Mouse (Mus musculus): Measurements from ENCODE around the gene Pcsk7.

Gene Pcsk7

GRCm38 (mm10) chr9:45939794-45940193 is 33.5 kb downstream of the Pcsk7 start:
- WGBS, result 95% methylated on average over 6 of the region's 6 CpGs

DNA sequence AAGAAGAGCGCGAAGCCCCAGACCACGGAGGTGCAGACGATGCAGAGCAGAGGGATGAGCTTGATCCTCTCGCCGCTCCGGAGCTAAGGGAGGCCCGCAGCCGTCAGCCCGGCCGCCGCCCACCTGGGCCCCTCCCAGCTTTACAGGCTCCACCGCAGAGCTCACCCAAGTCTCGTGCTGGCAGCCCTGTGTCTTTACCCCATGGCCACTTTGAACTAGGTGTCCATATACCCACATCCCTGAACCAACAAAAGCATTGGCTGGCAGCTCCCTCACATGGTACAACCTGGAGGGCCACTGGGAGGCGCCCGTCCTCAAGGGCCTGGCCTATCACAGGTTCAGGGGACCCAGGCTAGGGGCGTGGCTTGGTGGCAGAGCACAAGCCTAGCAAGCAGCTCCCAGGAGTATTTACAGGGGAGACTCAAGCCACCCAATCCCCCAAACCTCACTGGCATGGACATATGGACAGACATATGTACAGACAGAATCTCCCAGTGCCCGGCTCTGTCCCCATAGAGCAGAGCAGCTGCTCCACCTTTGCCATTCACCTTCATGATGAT is 35.1 kb downstream of the Pcsk7 start:
- whole genome bisulfite sequencing, result 72% methylated on average over 18 of the region's 18 CpGs

DNA sequence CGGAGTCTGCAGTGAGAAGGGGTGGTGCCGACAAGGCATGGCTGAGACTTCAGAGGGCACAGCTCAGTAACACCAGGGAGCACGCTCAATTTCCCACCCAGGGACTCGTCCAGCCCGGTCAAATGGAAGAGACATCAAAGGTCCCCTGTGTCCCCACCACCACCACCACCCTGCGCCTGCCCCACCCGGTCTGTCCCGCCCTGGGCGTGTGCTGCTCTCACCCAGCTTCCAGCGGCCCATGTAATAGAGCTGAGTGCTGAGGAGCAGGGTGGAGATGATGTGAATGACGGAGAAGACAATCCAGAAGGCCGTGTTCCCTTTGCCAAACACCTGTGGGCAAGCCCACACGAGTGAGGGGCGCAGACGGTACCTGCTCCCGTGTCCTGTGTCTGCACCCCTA is 36.2 kb downstream of the Pcsk7 start:
- WGBS, result 92% methylated on average over 16 of the region's 16 CpGs

DNA sequence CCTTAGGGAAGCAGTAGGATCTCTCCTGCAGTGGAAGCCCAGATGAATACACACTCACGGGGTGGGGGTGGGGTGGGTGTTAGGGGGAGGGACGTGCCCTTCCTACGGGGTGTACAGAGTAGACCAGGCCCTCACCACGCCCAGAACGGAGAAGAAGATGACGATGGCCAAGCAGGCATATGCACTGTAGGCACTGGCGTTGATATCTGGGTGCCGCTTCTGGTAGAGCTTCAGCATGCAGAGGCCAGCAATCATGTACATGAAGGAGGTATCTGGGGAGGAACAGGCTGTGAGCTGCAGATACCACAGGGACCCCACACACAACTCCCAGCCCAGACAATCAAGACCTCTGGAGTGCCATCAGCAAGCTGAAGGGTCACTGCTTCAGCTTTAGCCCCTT is 36.6 kb downstream of the Pcsk7 start:
- WGBS, result 91% methylated on average over 8 of the region's 8 CpGs

DNA sequence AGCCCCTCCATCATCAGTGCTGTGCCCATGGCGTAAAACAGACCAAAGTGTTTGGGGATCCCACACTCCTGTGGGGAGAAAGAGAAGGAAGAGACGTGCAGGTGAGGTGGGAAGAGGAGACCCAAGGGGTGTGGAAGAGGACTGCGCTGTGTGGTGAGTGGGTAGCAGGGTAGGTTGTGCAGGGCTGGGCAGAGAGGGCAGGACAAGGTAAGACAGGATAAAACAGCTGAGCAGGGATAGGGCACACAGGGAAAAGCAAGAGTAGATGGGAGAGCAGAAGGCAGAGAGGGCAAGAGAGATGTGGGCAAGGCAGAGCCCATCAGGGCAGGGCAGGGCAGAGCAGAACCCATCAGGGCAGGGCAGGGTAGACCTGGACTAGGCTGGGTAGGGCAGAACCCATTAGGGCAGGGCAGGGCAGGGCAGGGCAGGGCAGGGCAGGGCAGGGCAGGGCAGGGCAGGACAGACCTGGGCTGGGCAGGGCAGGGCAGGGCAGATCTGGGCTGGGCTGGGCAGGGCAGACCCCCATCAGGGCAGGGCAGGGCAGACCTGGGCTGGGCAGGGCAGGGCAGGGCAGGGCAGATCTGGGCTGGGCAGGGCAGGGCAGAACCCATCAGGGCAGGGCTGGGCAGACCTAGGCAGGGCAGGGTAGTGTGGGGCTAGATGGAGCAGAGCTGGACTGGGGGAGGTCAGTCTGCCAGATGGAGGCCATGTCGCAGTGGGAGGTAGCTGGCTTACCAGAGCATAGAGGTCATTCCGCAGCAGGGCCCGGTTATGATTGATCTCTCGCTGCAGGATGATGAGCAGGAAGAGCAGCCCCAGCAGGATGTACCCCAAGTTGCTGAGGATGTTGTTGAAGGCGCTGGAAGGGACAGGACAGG is 37.6 kb downstream of the Pcsk7 start:
- WGBS, result 87% methylated on average over 8 of the region's 8 CpGs

DNA sequence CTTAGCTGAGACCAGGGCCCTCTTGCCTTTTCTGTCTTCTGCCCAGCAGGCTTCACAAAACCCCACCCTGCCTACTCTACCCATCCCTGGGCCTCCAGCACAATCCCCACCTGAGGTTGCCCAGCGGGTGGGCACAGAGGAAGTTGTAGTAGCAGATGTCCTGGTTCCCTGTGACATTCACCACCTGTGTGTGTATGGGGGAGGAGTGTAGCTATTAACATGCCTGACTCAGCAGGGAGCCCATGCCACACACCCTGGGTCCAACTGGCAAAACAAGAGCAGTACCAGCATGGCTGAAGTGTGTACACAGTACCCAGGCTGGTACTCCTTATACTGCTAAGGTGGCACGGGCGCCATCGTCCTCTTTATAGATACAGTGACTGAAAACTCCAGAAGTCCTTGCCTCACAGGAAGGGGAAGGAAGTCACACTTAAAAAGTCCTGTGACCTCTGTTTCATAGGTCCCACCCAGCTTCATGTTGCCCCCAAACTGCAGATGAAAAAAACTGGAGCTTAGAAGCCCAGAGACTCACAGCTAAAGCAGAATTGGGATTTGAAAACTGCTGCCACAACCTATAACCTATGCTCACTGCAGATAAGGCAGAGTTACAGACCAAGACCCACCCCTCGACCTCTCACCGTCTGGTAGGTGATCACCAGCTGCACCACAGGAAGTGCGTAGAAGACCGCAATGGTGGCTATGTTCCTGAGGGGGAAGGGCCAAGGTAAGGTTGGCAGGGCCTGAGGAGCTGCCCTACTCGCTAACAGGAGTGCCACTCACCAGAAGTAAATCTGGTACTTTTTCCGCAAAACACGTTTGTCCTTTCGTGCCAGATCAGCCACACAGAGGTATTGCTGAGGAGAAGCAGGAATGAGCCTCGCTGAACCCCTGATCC is 38.5 kb downstream of the Pcsk7 start:
- WGBS, result 84% methylated on average over 13 of the region's 13 CpGs

DNA sequence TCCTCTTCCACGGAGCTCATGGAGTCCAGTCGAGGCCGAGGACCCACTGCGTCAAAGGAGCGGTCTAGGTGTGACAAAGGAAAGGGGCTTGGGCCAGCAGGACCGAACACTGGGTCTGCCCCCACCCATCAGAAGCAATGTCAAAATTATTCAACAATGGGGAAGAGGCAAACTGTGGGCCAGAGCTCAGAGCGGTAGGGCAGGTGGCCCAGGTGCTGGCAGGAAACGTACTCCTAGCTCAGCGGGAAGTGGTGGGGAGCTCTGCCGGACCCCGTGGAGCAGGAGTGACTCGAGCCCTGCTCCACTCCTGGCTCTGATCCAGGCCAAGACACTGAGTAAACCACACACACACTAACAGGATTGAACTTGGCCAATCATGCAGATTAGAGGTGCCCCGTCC is 39.4 kb downstream of the Pcsk7 start:
- 78% methylated on average over 13 of the region's 13 CpGs for WGBS

DNA sequence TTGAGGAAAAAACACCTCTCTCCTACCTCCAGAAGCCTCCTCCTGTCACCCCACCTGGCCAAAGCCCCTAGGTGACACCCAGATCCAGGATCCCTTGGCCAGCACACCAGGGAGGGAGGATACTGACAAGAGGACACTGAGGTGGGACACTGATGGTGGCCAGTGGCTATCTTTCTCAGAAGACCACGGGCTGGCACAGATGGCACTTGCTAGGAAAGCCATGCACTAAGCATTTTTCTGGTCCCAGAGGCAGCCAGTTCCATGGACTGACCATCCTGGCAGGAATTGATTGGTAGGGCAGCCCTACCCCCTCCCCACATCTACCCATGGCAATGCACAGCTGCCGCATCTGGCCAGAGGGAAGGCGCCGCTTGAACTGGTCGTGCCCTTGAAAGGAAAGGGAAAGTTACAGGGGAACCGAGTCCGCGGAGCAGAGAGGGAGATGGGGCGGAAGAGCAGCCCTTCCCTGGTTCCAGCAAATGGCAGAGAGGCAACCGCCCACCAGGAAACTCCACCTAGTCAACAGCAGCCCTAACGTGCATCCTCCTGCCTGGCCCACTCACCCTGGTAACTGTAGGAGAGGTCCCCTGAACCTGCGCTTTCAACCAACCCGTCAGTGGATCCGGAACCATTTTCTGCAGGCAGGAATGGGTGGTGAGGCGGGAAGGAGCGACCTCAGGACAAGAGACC is 40.0 kb downstream of the Pcsk7 start:
- 90% methylated on average over 16 of the region's 16 CpGs for WGBS

DNA sequence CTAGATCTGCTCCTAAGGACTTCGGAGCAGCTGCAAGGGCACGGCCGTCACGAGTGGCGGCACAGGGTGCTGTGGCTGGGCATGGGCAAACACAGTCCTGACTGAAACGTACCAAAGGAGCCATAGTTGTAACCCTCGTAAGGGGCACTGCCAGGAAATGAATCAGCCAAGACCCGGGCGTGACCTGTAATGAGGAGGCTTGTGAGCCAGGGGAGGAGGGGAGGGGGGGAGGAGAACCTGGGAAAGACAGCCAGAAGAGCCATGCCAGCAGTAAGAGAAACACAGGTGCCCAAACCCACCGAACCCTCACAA is 40.5 kb downstream of the Pcsk7 start:
- 89% methylated on average over 10 of the region's 10 CpGs for whole genome bisulfite sequencing

DNA sequence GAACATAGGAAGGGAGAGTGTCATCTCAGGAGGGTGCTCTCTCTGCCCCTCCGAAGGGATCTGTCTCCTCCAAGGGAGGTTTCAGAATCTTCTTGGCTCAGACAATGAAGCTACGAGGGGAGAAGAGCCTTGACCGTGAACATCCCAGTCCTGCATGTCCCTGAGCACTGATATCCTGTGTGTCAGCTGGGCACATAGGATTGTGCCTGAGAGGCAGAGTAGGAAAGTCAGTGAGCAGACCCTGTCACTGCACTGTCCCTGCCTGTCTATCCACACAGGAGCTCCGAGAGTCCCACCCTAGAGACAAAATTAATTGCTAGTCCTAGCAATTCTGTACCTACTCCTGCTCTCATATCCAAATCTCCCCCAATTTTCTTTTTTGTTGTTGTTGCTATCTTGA is 45.8 kb downstream of the Pcsk7 start:
- 93% methylated on average over 4 of the region's 4 CpGs for WGBS

DNA sequence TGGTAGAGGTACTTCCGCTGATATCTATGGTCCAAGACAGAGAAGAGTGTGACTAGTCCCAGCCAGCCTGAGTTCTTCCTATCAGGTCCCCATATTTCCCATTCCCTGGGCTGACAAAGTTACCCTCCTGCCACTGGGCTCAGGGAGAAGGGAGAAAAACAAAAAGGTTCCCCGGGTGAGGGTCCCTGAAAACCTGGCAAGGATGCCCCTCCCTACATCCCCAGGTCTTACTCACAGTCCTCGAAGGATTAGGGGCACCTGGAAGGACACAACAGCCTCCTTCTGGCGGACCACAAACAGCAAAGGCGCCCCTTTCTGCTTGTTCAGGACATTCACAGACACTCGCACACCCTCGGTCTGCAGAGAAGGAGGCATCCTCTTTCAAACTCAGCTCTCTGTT is 46.6 kb downstream of the Pcsk7 start:
- WGBS, result 71% methylated on average over 7 of the region's 7 CpGs

DNA sequence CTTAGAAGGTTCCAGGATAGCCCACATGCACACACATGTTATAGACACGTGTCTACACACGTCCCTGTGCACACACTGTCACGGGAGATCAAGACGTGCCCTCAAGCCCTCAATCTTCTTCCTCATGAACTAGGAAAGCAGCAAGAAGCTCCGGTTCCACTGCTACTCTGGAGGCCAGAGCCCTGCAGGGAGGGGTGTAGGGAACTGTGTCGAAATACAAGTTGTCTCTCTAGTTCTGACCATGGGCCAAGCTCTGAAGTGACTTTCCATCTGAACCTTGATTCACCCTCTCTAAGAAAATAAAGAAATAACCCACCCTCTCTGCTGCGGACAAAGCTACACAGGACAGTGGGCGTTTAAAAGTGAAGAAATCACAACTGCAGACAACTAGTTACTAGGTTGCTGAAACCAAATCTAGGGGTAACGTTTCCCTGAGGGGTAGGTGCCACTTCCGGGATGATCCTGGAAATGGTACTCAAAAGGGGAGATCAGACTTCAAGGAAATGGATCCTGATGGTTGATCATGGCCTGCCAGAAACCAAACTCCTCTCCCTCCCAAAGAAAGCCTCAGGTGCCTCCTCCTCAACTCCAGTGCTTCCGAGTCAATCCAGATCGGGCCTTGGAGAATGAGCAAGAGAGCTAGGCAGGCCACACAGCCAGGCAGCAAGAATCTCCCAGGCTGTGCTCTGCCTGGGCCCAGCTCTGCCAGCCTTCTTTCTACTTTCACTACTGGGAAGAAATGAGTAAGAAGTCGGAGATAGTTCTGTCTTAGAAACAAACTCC is 47.4 kb downstream of the Pcsk7 start:
- WGBS, result 46% methylated on average over 13 of the region's 13 CpGs

- WGBS, result under 1% methylated on average over 63 of the region's 63 CpGs
Measured at GRCm38 (mm10) chr9:45954294-45955106, 48.2 kb downstream of the Pcsk7 start.

DNA sequence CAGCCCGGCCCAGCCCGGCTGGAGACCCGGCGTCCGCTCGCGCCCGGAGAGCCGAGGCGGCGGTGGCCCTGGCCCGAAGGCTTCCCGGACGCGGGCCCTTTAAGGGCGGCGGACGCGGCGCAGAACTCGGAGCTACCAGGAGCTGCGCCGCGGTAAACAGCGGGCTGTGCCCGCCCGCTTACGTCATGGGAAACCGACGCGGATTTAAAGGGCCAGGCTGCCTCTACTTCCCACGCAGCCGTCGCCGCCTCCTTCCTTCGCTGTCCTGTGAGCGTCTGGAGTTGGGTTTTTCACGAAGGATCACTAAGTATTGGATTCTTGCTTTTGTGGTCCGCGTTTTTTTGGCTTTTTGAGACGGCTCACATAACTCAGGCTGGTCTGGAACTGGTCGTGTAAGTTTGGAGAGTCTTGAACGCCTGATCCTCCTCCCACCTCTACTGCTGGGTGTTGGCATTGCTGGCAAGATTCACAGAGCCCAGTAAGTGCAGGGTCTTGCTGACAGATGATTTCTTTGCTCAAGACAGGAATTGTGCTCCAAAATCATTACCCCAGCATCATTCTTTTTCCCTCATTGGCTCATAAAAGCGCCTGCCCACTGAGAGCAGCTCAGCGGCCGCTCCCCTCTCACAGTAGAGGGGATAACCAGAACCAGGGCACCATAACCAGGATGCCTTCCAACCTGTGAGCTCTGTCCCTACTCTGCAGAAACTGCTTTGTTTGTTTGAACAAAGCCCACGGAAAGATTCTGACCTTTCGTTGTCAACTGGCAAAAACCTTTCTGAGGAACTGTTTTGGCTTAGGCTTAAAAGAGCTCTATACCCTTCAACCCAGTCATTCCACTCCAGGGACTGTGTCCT is 49.0 kb downstream of the Pcsk7 start, which contains the start of gene Sidt2:
Gene Sidt2, minus strand, starts transcription at position 152 of the 857 bp plus-strand sequence.
- WGBS, result under 1% methylated on average over 48 of the region's 48 CpGs

GRCm38 (mm10) chr9:45958023-45958670 is 51.9 kb downstream of the Pcsk7 start:
- 47% methylated on average over 7 of the region's 7 CpGs for WGBS

GRCm38 (mm10) chr9:45958851-45959250 is 52.6 kb downstream of the Pcsk7 start:
- WGBS, result 36% methylated on average over 4 of the region's 4 CpGs

GRCm38 (mm10) chr9:45959661-45960060 is 53.4 kb downstream of the Pcsk7 start:
- 82% methylated on average over 7 of the region's 7 CpGs for WGBS

DNA sequence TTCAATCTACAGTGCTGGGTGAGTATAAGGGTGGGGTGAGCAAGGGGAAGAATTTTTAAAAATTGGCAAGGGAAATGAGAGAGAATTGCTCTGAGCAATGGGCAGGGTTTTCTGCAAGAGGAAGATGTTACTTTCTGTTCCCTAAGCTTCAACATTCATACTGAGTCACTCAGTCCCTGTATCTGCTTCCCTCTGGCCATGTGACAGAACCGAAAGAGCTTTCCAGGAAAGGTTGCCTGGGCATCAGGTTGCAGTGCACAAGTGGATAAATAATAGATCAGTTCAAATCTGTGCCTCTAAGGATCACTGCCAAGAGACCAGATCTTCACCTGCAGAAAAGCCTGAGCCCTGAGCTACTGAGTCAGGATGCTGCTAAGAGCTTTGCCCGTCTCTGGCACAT is 55.6 kb downstream of the Pcsk7 start:
- 47% methylated on average over 2 of the region's 2 CpGs for WGBS

- whole genome bisulfite sequencing, result 86% methylated on average over 6 of the region's 6 CpGs
Measured at GRCm38 (mm10) chr9:45963577-45963976, 57.3 kb downstream of the Pcsk7 start.
